Mouse (Mus musculus): ENCODE results near the gene Nxph1.

DNA sequence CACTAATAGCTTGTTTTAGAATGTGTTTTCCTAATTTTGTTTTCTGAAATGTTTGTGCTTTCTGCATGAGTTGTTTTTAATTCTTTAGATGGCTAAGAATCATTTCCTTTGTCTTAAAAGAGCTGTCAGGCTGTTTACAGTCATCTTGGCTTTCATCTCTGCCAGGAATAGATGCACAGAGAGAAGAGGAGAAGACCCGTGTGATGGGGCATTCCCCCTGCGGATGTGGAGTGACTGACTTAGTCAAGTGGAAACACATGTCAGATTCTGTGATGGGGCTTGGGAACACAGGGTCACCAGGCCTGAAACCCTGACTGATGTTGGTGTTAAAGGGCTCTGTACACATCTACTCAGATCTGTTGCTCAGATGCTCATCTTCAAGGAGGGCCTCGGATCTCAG is 40.3 kb upstream of the Nxph1 start:
- TF ChIP-seq CTCF (IDR thresholded peaks at IDR 0.05), result no peak
- no peak for TF ChIP-seq POLR2A (IDR thresholded peaks at IDR 0.05; ENCODE audit: insufficient read depth, low read depth, low read length)
- TF ChIP-seq EP300 (IDR thresholded peaks at IDR 0.05; ENCODE audit: insufficient read depth, low read depth, low read length), result no peak

Measured in heart, adult 2 months (tissue).